Mouse (Mus musculus) neural tube, embryonic 15.5 days (tissue): ENCODE measurements at regions not wholly inside any gene's neighbourhood (a gene's known extent, or its start where the extent isn't known, plus 50 kb on each side); places are given as distances from the start of the nearest gene placed in this dataset.
A peak's percentile ranks its signal among the peaks of the same experiment; 100 is the strongest.
"Not testable (repeated sequence)": the region's sequence is repeated elsewhere in the genome, so short reads cannot be mapped to it uniquely, and the experiment has no call there.

Experiments
- ATAC-seq: fragments of 200-750 bp; cut with Nextera tagmentation; 2 replicates; pipeline ENCODE4 v1.8.0; 2017; ENCODE audit warnings: mild to moderate bottlenecking, moderate TSS enrichment, moderate library complexity; ENCODE audit not compliant: low FRiP score
- H3K27ac ChIP-seq: fragments of 300-500 bp; sonication (generic); replicated peaks from 2 replicates; pipeline ENCODE4 v1.5.1; 2015; ENCODE audit warnings: mild to moderate bottlenecking, inconsistent platforms
- H3K27me3 ChIP-seq: fragments of 300-500 bp; sonication (generic); replicated peaks from 2 replicates; pipeline ENCODE4 v1.6.1; 2015; ENCODE audit warnings: inconsistent platforms
- H3K36me3 ChIP-seq: fragments of 300-500 bp; sonication (generic); 2 replicates; pipeline ENCODE4 v1.6.1; 2015; ENCODE audit warnings: inconsistent platforms
- H3K4me1 ChIP-seq: fragments of 300-500 bp; sonication (generic); 2 replicates; pipeline ENCODE4 v1.6.1; 2015; ENCODE audit warnings: inconsistent platforms
- H3K4me2 ChIP-seq: fragments of 300-500 bp; sonication (generic); 2 replicates; pipeline ENCODE4 v1.6.1; 2015; ENCODE audit warnings: inconsistent platforms, mild to moderate bottlenecking, moderate library complexity
- H3K4me3 ChIP-seq: fragments of 300-500 bp; sonication (generic); replicated peaks from 2 replicates; pipeline ENCODE4 v1.5.1; 2015; ENCODE audit warnings: mild to moderate bottlenecking, inconsistent platforms
- H3K9ac ChIP-seq: fragments of 300-500 bp; sonication (generic); replicated peaks from 2 replicates; pipeline ENCODE4 v1.6.1; 2015; ENCODE audit warnings: mild to moderate bottlenecking, inconsistent platforms
- H3K9me3 ChIP-seq: fragments of 300-500 bp; sonication (generic); replicated peaks from 2 replicates; pipeline ENCODE4 v1.6.1; 2016; ENCODE audit warnings: inconsistent platforms
- WGBS: fragments of 180-500 bp; shearing (Covaris S2); methylation state at CpG from one replicate; pipeline ENCODE4 v1.1.7; 2015; ENCODE audit warnings: mixed read lengths; 5-methylcytosine and 5-hydroxymethylcytosine counted together

DNA sequence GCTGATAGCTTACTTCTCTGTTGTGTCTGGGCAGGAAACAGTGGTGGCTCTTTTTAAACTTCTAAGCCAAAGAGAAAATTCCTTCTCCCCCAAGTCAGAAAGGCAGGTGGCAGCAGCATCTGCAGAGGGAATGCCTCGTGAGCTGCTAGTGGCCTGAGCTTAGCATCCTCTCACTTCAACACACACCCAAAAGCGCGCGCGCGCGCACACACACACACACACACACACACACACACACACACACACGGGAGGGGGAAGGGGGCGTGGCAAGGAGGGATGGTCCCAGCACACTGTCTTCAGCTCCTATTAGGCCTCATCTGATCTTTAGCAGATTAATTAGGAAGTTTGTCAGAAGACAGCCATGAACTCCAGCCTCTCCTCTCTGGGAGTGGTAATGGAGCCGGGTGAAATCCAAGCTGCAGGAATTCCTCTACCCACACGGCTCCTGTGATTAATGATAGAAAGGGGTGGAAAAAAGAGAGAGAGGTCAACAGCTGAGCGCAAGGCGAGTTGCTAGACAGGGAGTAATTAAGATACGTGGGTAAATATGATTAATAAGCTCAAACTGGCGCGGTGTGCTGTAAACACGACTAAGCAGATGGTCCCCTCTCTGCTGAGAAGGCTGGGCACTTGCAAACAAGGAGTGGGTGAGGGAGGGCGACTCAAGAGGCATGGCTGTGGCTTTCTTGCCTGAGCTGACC, 349.8 kb upstream of the Zfp703 start:
- Histone ChIP-seq H3K27me3 (no peaks in the 10 kb centered on the region; the same call in 1 of the 2 replicates), H3K9me3 (no peaks in the 10 kb centered on the region), H3K4me1 (peaks cover 34% of the 10 kb centered on the region), H3K4me2 (peak overlapping the region; percentile 46), H3K36me3 (no peaks in the 10 kb centered on the region), H3K27ac (peak overlapping the region; percentile 71), H3K9ac (no peak overlapping the region), H3K4me3 (no peak overlapping the region)
- 30% methylated on average over 18 of the region's 18 CpGs for WGBS
- ATAC-seq = peak; percentile 15; the same call in 1 of the 2 replicates

DNA sequence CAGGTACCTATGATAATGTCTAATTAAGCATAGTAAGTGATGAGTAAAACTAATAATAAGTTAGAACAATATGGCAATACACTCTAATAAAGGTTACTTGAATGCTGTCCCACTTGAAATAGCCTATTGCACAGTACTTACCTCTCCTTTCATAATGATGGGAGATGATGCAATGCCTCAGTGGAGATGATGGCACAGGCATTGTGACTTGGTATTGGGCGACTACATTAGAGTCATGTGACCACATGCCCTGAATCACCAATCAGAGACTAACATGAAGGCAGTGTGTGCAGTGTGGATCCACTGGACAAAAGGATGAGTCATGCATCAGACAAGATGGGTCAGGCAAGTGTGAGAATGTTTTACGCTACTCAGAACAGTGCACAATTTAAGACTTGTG, 346.6 kb upstream of the Zfp703 start:
- Histone ChIP-seq H3K4me3 (no peak overlapping the region), H3K9ac (no peak overlapping the region), H3K27me3 (peaks cover 4% of the 10 kb centered on the region), H3K4me1 (peaks cover 23% of the 10 kb centered on the region), H3K36me3 (no peaks in the 10 kb centered on the region), H3K9me3 (no peaks in the 10 kb centered on the region), H3K4me2 (no peak overlapping the region), H3K27ac (no peak overlapping the region)
- no peak for ATAC-seq
- 88% methylated on average over 2 of the region's 2 CpGs for WGBS

DNA sequence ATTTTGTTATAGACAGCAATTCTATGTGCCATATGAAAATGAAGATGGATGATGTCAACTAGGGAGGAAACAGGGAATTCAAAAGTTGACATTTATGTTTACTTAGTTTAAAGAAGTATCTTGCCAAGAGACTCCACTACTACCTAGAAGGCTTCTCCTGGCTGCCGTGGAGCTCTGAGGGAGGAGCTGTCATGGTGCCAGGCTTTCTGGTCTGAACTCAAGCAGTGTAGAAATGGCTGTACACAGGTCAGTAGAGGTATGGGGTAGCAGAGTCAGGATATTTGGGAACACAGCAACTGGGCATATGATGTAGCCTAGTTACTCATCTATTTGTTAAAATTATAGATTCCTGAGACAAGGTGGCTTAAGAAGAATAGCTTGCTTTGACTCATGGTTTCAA, 341.4 kb upstream of the Zfp703 start:
- no peaks in the 10 kb centered on the region for H3K36me3 ChIP-seq
- WGBS = 88% methylated on average over 1 of the region's 1 CpGs
- H3K4me3 ChIP-seq = no peak overlapping the region
- H3K4me1 ChIP-seq = no peaks in the 10 kb centered on the region
- no peaks in the 10 kb centered on the region for H3K9me3 ChIP-seq
- ATAC-seq = no peak
- H3K4me2 ChIP-seq = no peak overlapping the region
- H3K27me3 ChIP-seq = peaks cover 7% of the 10 kb centered on the region
- H3K9ac ChIP-seq = no peak overlapping the region
- H3K27ac ChIP-seq = no peak overlapping the region

DNA sequence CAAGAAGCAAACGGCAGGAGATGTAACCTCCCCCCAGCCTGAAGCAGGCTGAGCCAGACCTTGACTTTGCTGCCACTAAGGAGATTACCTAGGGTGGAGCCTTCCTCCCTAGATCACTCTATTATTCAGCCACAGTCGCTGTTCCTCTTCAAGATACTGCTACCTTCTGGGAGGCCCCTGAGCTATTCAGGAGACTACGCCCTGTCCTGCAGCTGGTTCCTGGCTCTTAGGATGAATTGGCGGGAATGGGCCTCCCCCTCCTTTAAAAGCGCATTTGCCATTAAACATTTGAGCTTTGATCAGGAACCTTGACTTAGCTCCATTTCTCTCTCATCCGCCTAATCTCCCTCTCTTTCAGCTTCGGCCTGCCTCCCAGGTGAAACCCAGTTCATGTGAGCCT, 331.8 kb upstream of the Zfp703 start:
- not testable (repeated sequence) for ATAC-seq, H3K27me3 ChIP-seq

DNA sequence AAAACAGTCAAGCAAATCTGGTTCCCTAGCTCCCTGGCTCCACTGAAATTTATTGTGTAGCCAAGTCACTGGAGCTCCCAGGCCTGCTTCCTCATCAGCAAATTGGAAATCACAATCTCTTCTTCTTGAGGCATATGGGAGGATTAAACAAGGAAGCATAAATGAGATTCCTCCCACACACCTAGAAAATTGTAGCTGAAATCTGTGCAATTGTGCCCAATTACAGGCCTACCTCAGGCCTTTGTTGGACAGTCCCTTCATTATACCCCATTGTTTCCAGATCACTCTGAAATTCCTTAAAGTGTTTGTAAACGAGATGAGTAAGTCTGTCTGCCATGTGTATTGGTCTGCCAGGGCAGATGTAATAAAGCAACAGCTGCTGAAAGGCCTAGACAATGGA, 326.8 kb upstream of the Zfp703 start:
- no peak overlapping the region for H3K4me3 ChIP-seq
- ATAC-seq = no peak
- H3K27ac ChIP-seq = no peak overlapping the region
- H3K4me2 ChIP-seq = no peak overlapping the region
- H3K4me1 ChIP-seq = 0 out of 2 replicates have a peak, but pooled peaks cover 4% of the 10 kb centered on the region
- H3K27me3 ChIP-seq = peaks cover 8% of the 10 kb centered on the region
- 13% methylated on average over 1 of the region's 1 CpGs for WGBS
- H3K9me3 ChIP-seq = no peaks in the 10 kb centered on the region
- no peak overlapping the region for H3K9ac ChIP-seq
- no peaks in the 10 kb centered on the region for H3K36me3 ChIP-seq

More for the DNA sequence above, 331.8 kb upstream of the Zfp703 start:
- not testable (repeated sequence) for H3K36me3 ChIP-seq, H3K4me1 ChIP-seq, H3K9ac ChIP-seq, H3K9me3 ChIP-seq, H3K27ac ChIP-seq, H3K4me2 ChIP-seq, H3K4me3 ChIP-seq
- 86% methylated on average over 7 of the region's 7 CpGs for WGBS

DNA sequence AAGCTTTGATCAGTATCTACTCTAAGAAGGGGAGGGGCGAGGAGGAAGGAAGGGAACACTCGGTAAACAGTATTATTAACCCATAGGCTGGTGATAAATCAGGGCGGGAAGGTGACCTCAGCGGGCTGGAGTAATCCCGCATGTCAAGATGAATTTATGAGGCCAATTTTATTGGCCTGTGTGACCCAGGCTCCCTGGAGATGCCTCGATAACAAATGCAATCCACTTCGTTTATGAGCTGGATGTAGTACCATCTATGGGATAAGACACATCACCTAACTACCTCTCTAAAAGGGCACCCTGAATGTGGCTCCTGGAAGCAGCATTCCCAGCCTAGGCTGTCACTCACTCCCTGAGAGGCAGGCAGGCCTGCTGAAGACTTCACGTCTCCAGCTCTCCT, 321.2 kb upstream of the Zfp703 start:
- Histone ChIP-seq H3K27me3 (peaks cover 8% of the 10 kb centered on the region), H3K9me3 (no peaks in the 10 kb centered on the region), H3K9ac (no peak overlapping the region), H3K4me3 (no peak overlapping the region), H3K4me1 (peaks cover 15% of the 10 kb centered on the region), H3K27ac (no peak overlapping the region), H3K4me2 (no peak overlapping the region), H3K36me3 (no peaks in the 10 kb centered on the region)
- ATAC-seq = no peak; the same call in 1 of the 2 replicates
- WGBS = 11% methylated on average over 8 of the region's 8 CpGs

DNA sequence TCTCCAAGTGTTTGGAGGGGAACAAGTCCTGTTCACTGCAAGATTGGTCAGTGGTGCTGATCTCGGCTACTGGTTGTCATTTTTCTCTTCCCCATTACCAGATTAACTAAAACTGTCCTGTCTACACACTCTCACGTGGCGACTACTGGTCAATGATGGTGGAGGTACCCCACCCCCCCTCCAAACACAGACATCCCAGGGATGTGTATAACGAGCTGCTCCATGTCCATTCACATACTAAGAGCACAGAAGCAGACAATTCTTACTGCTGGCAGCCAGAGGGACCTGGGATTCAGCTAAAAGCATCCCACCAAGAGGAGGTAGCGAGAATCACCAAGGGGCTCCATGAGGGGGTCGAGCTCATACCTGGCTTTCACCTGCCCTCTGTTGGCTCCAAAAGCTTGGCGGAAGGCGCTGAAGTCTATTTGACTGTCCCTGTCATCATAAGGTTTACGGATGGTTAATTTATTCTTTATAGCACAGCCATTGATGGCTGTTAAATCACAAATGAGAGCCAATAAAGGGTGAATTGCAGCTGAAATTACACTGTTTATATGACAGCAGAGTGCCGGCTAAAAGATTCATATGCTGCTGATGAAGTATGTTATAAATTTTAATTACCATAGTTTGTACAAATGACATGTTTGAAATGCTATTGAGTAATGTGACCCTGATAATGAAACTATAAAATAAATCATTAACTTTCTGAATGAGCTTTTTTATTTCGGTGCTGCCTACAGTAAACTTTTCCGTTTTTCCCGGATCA, 320.6 kb upstream of the Zfp703 start:
- Histone ChIP-seq H3K4me3 (no peak overlapping the region), H3K27ac (no peak overlapping the region), H3K4me2 (no peak overlapping the region), H3K4me1 (peaks cover 17% of the 10 kb centered on the region), H3K9me3 (no peaks in the 10 kb centered on the region), H3K9ac (no peak overlapping the region), H3K36me3 (no peaks in the 10 kb centered on the region), H3K27me3 (peaks cover 8% of the 10 kb centered on the region)
- peak; percentile 45 for ATAC-seq
- WGBS = 23% methylated on average over 13 of the region's 13 CpGs

DNA sequence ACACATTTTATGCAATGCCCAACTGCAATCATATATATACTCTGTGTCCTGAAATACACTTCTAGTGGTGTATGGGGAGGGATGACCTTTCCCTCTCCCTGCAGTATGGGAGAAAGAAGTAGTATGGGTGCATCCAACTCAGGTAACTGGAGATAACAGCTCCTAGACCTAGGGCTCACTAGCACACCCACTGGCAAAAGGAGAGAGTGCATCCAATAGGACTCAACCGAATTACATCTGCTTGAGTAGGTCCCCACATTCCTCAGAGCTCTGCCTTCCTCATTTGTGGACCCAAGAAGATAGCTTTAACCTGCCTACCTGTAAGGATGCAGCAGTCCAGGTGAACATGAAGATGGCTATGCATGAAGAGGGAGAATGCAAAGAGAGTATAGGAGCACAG, 317.7 kb upstream of the Zfp703 start:
- no peak for ATAC-seq
- Histone ChIP-seq H3K4me2 (no peak overlapping the region), H3K9me3 (no peaks in the 10 kb centered on the region), H3K27ac (no peak overlapping the region), H3K36me3 (no peaks in the 10 kb centered on the region), H3K4me3 (no peak overlapping the region), H3K4me1 (peaks cover 17% of the 10 kb centered on the region), H3K27me3 (peaks cover 6% of the 10 kb centered on the region; the same call in 1 of the 2 replicates), H3K9ac (no peak overlapping the region)
- WGBS = 39% methylated on average over 1 of the region's 1 CpGs

DNA sequence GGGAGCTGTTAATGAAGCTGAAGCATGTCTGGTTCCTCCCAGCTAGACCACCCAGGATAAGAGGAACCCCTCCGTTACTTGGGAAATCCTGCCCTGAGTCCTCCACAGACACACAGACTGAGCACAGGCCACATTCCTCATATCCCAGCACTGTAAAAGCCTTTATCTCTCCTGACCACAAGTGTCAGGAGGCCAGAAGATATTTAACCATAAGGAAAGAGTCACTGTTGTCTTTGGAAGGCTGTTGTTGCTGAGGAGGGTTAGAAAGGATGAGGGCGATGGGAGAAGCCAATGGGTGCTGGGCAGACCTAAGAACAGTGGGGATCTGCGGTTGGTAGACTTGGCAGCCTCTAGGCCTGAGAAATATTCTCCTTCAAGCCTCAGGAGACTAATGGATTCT, 307.6 kb upstream of the Zfp703 start:
- H3K27me3 ChIP-seq = no peaks in the 10 kb centered on the region
- H3K4me1 ChIP-seq = peaks cover 17% of the 10 kb centered on the region
- H3K4me2 ChIP-seq = no peak overlapping the region
- WGBS = 87% methylated on average over 3 of the region's 3 CpGs
- no peak for ATAC-seq
- no peak overlapping the region for H3K9ac ChIP-seq
- H3K27ac ChIP-seq = no peak overlapping the region
- no peaks in the 10 kb centered on the region for H3K36me3 ChIP-seq
- no peaks in the 10 kb centered on the region for H3K9me3 ChIP-seq
- no peak overlapping the region for H3K4me3 ChIP-seq

DNA sequence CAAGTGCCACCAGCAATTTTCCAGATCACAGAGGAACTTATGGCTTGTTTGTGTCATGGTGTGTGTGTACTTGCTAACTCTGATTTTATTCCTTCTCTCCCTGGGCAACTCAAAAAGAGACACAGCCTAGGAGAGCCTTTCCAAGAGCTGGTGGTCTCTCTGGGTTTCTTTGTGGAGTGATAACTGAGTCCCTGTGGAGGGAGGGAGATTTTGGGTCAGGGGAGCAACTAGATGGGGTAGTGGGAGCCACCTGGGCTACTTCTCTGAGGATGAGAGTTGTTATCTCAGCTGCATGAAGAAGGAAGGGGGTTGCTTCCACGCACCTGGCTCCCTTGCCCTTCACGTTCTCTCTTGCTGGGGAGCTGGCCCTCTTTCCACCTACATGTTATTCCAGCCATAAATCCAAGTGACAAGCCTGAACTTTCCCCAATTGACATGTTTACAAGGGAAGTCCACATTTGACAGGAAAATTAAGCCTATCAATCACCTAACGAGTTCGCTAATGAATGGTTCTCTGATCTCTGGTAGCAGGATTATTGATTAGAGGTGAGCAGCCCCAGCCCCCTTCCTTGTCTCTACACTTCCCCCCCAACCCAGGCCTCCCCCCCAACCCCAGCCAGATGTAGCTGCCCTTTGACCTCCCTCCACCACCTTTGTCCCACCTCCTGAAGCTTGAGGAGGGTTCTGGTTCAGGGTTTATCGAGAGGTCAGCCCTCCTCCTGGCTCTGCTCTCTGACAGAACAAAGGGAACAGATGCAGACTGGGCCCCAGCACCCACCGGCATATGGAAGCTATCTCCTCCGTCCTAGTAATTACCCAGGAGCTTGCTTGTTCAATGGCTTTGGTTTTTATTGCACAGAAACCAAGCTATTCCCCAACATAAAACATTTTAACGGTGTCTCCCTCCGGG, 304.4 kb upstream of the Zfp703 start:
- ATAC-seq = no peak
- Histone ChIP-seq H3K9me3 (no peaks in the 10 kb centered on the region), H3K9ac (no peak overlapping the region), H3K4me2 (no peak overlapping the region), H3K4me1 (peaks cover 21% of the 10 kb centered on the region), H3K27me3 (0 out of 2 replicates have a peak, but pooled peaks cover 5% of the 10 kb centered on the region), H3K4me3 (no peak overlapping the region), H3K27ac (no peak overlapping the region), H3K36me3 (no peaks in the 10 kb centered on the region)
- WGBS = 10% methylated on average over 9 of the region's 9 CpGs

DNA sequence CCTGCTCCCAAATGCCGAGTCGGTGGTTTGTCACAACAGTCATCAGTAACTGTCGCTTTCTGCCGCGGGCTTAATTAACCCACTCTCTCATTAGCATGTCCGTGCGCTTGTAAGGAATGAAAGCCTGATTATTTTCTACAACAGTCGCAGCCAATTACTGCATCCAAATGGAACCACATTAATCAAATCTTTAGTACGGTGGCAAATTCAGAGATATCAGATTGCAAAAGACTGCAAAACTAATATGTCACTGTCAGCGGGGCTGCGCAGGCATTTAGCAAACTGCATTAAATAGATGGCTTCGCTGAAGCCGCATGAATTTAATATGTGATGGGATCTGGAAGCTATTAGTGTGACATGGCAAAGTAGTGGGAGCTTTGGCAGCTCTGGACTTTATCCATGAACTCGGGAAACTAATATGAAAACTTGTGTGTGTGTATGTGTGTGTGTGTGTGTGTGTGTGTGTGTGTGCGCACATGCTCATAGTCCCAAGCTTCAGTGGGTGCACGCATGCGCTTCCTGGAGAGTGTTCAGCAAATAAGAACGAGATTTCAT, 299.5 kb upstream of the Zfp703 start:
- peak overlapping the region; percentile 19 for H3K4me2 ChIP-seq
- H3K27me3 ChIP-seq = peaks cover 5% of the 10 kb centered on the region
- H3K4me1 ChIP-seq = peaks cover 24% of the 10 kb centered on the region
- H3K27ac ChIP-seq = no peak overlapping the region
- H3K36me3 ChIP-seq = no peaks in the 10 kb centered on the region
- ATAC-seq = peak; percentile 38; the same call in 1 of the 2 replicates
- H3K9me3 ChIP-seq = no peaks in the 10 kb centered on the region
- no peak overlapping the region for H3K4me3 ChIP-seq
- no peak overlapping the region for H3K9ac ChIP-seq
- WGBS = 28% methylated on average over 18 of the region's 18 CpGs
